Mouse (Mus musculus): ENCODE measurements around the gene Trp53i11.

GRCm38 (mm10) chr2:93192671-93193080, 5.3 kb downstream of the Trp53i11 start:
- TF ChIP-seq CTCF (IDR thresholded peaks at IDR 0.05; ENCODE audit: low read depth, low read length) (no peak), POLR2A (IDR thresholded peaks at IDR 0.05; ENCODE audit: extremely low read depth, insufficient read depth, low read length) (no peak)
